10 mouse cellular contexts compared by ENCODE assay signal in genomic region chr14:114880291-114880690, GRCm38 (mm10).
DNase-seq lines count a peak whose midpoint lies in the region; ATAC-seq and TF ChIP-seq lines count a peak whose summit lies in the region.
"Had no signal": no experiment of that assay in that cellular context is flagged by ENCODE, and none has a peak within 500 bp of the region (broad histone marks: within the 10 kb centered on the region; RNA-seq: fewer than 3 reads in every experiment).

No protein-coding gene starts in this region.

- no peaks in the 10 kb centered on the region for H3K4me1 ChIP-seq in midbrain, embryonic 11.5 days (ENCODE audit: control insufficient read depth, insufficient read depth, low read length)
- peaks cover 15% of the 10 kb centered on the region for H3K4me1 ChIP-seq in midbrain, embryonic 10.5 days
- peaks cover 29% of the 10 kb centered on the region for H3K4me1 ChIP-seq in hindbrain, embryonic 10.5 days (replicated peaks)
- H3K4me1 ChIP-seq in liver, postnatal 0 days (ENCODE audit: insufficient read depth) = peaks cover 4% of the 10 kb centered on the region; the same call in 1 of the 2 replicates

- no peaks in the 10 kb centered on the region for H3K27me3 ChIP-seq in midbrain, embryonic 11.5 days (ENCODE audit: control insufficient read depth, insufficient read depth, low read length)
- no peaks in the 10 kb centered on the region for H3K27me3 ChIP-seq in midbrain, embryonic 10.5 days (ENCODE audit: low read depth, poor library complexity, severe bottlenecking)
- no peaks in the 10 kb centered on the region for H3K27me3 ChIP-seq in hindbrain, embryonic 10.5 days (ENCODE audit: insufficient read depth, poor library complexity, severe bottlenecking)
- H3K27me3 ChIP-seq in liver, postnatal 0 days (ENCODE audit: insufficient read depth, low read length) = no peaks in the 10 kb centered on the region

- H3K36me3 ChIP-seq in midbrain, embryonic 11.5 days (ENCODE audit: control insufficient read depth, insufficient read depth, low read length) = no peaks in the 10 kb centered on the region
- H3K36me3 ChIP-seq in midbrain, embryonic 10.5 days = no peaks in the 10 kb centered on the region
- no peaks in the 10 kb centered on the region for H3K36me3 ChIP-seq in hindbrain, embryonic 10.5 days
- H3K36me3 ChIP-seq in liver, postnatal 0 days (replicated peaks; ENCODE audit: insufficient read depth, low read length) = no peaks in the 10 kb centered on the region

- no peak overlapping the region for H3K4me3 ChIP-seq in midbrain, embryonic 11.5 days (ENCODE audit: low read depth, low read length)
- H3K4me3 ChIP-seq in midbrain, embryonic 10.5 days = no peak overlapping the region
- no peak overlapping the region for H3K4me3 ChIP-seq in hindbrain, embryonic 10.5 days
- H3K4me3 ChIP-seq in liver, postnatal 0 days (ENCODE audit: low read depth, low read length) = no peak overlapping the region

- H3K27ac ChIP-seq in midbrain, embryonic 11.5 days (ENCODE audit: low read depth, low read length) = no peak overlapping the region
- no peak overlapping the region for H3K27ac ChIP-seq in midbrain, embryonic 10.5 days (replicated peaks)
- peak overlapping the region; percentile 53; the same call in 1 of the 2 replicates for H3K27ac ChIP-seq in hindbrain, embryonic 10.5 days
- H3K27ac ChIP-seq in liver, postnatal 0 days (ENCODE audit: low read depth) = no peak overlapping the region

- no peak for DNase-seq in midbrain, embryonic 11.5 days (ENCODE audit: low spot score, missing footprints)
- DNase-seq in midbrain, embryonic 10.5 days (ENCODE audit: low spot score) = no peak
- DNase-seq in hindbrain, embryonic 10.5 days (ENCODE audit: low spot score) = no peak
- DNase-seq in liver, postnatal 0 days = no peak
- DNase-seq in adipocyte (ENCODE audit: low spot score) = no peak
- DNase-seq in layer of hippocampus, postnatal 36 days = no peak
- DNase-seq in lung, adult 18-20 months = no peak
- DNase-seq: cerebellum, postnatal 25 days; gastrocnemius, postnatal 25 days; layer of hippocampus, adult 9-11 months had no signal

- no peaks in the 10 kb centered on the region for H3K9me3 ChIP-seq in midbrain, embryonic 11.5 days (ENCODE audit: control insufficient read depth, low read length)
- H3K9me3 ChIP-seq in midbrain, embryonic 10.5 days (replicated peaks) = no peaks in the 10 kb centered on the region
- H3K9me3 ChIP-seq in hindbrain, embryonic 10.5 days = no peaks in the 10 kb centered on the region
- no peaks in the 10 kb centered on the region for H3K9me3 ChIP-seq in liver, postnatal 0 days (ENCODE audit: low read length)

- 82% methylated on average over 4 of the region's 4 CpGs for WGBS in midbrain, embryonic 11.5 days
- 81% methylated on average over 4 of the region's 4 CpGs for WGBS in midbrain, embryonic 10.5 days
- 82% methylated on average over 4 of the region's 4 CpGs for WGBS in hindbrain, embryonic 10.5 days
- 71% methylated on average over 4 of the region's 4 CpGs for WGBS in liver, postnatal 0 days (ENCODE audit: insufficient replicate concordance)

- no peak overlapping the region for H3K9ac ChIP-seq in midbrain, embryonic 11.5 days (ENCODE audit: low read length)
- H3K9ac ChIP-seq in liver, postnatal 0 days (replicated peaks) = no peak overlapping the region

- TF ChIP-seq CTCF in liver, postnatal 0 days (IDR thresholded peaks at IDR 0.05; ENCODE audit: low read depth) = 0 out of 2 replicates have a peak, but pooled peaks have one; percentile 15

- peak; percentile 40; the same call in 1 of the 2 replicates for ATAC-seq in midbrain, embryonic 11.5 days (ENCODE audit: low FRiP score)
- ATAC-seq in liver, postnatal 0 days = no peak

- no peak for TF ChIP-seq EP300 in liver, postnatal 0 days (IDR thresholded peaks at IDR 0.05; ENCODE audit: low read depth)

- no peak overlapping the region for H3K4me2 ChIP-seq in midbrain, embryonic 11.5 days
- no peak overlapping the region for H3K4me2 ChIP-seq in liver, postnatal 0 days (ENCODE audit: low read depth, low read length)
